Mouse (Mus musculus) hindbrain, embryonic 12.5 days (tissue): ENCODE measurements around the gene Ldb2. TPM values are rescaled to one million over a fixed set of nuclear protein-coding genes. Genes with fewer than 3 reads are reported as not detected.

Source experiments
- ATAC-seq: fragments of 200-750 bp; cut with Nextera tagmentation; 2 replicates; pipeline ENCODE4 v1.8.0; 2017; ENCODE audit warnings: moderate TSS enrichment; ENCODE audit not compliant: low FRiP score
- H3K27ac ChIP-seq: fragments of 300-500 bp; sonication (generic); 2 replicates; pipeline ENCODE4 v1.5.1; 2016; ENCODE audit warnings: mild to moderate bottlenecking
- H3K27me3 ChIP-seq: fragments of 300-500 bp; sonication (generic); 2 replicates; pipeline ENCODE4 v1.6.1; 2016; ENCODE audit warnings: mild to moderate bottlenecking
- H3K36me3 ChIP-seq: fragments of 300-500 bp; sonication (generic); 2 replicates; pipeline ENCODE4 v1.6.1; 2016; ENCODE audit warnings: mild to moderate bottlenecking
- H3K4me1 ChIP-seq: fragments of 300-500 bp; sonication (generic); 2 replicates; pipeline ENCODE4 v1.6.1; 2016
- H3K4me2 ChIP-seq: fragments of 300-500 bp; sonication (generic); replicated peaks from 2 replicates; pipeline ENCODE4 v1.6.1; 2016; ENCODE audit warnings: mild to moderate bottlenecking
- H3K4me3 ChIP-seq: fragments of 300-500 bp; sonication (generic); 2 replicates; pipeline ENCODE4 v1.5.1; 2016; ENCODE audit warnings: mild to moderate bottlenecking
- H3K9ac ChIP-seq: fragments of 300-500 bp; sonication (generic); 2 replicates; pipeline ENCODE4 v1.6.1; 2016; ENCODE audit warnings: mild to moderate bottlenecking, moderate library complexity
- H3K9me3 ChIP-seq: fragments of 300-500 bp; sonication (generic); replicated peaks from 2 replicates; pipeline ENCODE4 v1.6.1; 2016; ENCODE audit warnings: mild to moderate bottlenecking
- WGBS: fragments of 180-500 bp; shearing (Covaris S2); methylation state at CpG from one replicate; pipeline ENCODE4 v1.1.7; 2016; 5-methylcytosine and 5-hydroxymethylcytosine counted together
- polyA plus RNA-seq: library from polyadenylated mRNA; unstranded; fragments of >200 nt; fragmentation: Nextera tagmentation; extraction: Ambion mirVana; gene quantifications from 2 replicates; pipeline ENCODE4 v1.2.1, GENCODE M21; 2016

The Ldb2 gene
- 27.0 and 31.1 TPM in 2 replicates for polyA plus RNA-seq

DNA sequence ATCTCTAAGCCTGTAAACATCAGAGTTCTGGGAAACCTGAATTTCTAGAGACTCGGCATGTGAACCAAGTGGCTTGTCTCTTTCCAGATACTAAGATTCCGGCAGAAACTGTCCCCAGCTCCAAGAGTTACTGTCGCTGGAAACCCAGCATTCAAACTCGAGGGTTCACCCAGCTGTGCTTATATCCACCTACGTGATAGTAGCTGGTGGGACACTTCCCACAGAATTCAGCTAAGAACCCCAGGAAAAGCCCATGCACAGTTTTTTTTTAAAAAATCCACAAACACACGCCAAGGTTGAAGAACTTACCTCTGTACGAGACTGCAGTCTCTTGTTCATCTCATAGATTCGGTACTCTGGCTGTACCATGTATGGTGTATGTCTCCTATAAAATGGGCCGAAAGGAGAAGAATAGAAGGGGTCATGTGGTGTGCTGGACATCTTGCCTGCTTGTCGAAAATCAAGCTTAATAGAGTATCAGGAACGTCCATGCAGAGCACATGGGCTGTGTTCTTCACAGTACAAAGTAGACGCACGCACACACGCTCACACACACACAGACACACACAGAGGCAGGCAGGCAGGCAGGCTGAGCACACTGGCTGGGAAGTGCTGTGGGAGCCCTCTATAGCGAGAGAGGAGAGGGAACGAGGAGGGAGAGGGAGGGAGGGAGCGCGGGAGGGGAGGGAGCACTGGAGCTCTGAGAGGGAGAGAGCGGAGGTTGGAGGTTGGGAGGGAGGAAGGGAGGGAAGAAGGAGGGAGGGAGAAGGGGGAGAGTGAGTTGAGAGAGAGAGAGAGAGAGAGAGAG is at the start of gene Ldb2:
Gene Ldb2 (minus strand): TSS at position 628 of the 808 bp plus-strand sequence.
- Histone ChIP-seq H3K9ac (peak within 1 kb of the TSS; percentile 41), H3K9me3 (no peaks in the 10 kb centered on the region), H3K4me2 (peak within 1 kb of the TSS; percentile 51), H3K4me3 (peak within 1 kb of the TSS; percentile 33), H3K4me1 (peaks cover 3% of the 10 kb centered on the region; the same call in 1 of the 2 replicates), H3K27me3 (no peaks in the 10 kb centered on the region), H3K36me3 (no peaks in the 10 kb centered on the region), H3K27ac (no peak within 1 kb of the TSS)
- 1% methylated on average over 15 of the region's 19 CpGs for WGBS
- ATAC-seq = peak; percentile 95

- H3K36me3 ChIP-seq = no peaks in the 10 kb centered on the region
- 63% methylated on average over 5 of the region's 5 CpGs for WGBS
- H3K4me2 ChIP-seq = no peak overlapping the region
- H3K4me3 ChIP-seq = no peak overlapping the region
- H3K9ac ChIP-seq = no peak overlapping the region
- no peaks in the 10 kb centered on the region for H3K27me3 ChIP-seq
- ATAC-seq = no peak
- H3K9me3 ChIP-seq = no peaks in the 10 kb centered on the region
- H3K4me1 ChIP-seq = no peaks in the 10 kb centered on the region
- no peak overlapping the region for H3K27ac ChIP-seq
Measured at GRCm38 (mm10) chr5:44831287-44831686, 31.8 kb upstream of the Ldb2 start.

DNA sequence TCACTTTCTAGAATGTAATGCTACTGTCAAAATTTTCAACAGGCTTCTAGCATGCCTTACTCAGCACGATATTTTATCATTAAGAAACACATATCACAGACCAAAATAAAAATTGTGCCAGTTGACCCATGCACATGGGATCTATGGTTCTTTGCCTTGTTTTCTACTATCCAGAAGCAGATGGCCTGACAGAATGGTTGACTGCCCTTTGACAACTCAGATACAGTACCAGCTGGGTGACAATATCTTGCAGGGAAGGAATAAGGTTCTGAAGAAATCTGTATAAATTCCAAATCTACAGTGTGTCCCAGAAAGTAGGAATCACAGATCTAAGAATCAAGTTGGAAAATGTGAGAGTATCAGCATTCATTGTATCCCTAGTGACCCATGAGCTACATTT is 16.0 kb upstream of the Ldb2 start:
- ATAC-seq = no peak
- WGBS = 82% methylated on average over 1 of the region's 1 CpGs
- Histone ChIP-seq H3K9ac (no peak overlapping the region), H3K27ac (no peak overlapping the region), H3K4me3 (no peak overlapping the region), H3K4me1 (no peaks in the 10 kb centered on the region), H3K4me2 (no peak overlapping the region), H3K9me3 (no peaks in the 10 kb centered on the region), H3K36me3 (no peaks in the 10 kb centered on the region), H3K27me3 (no peaks in the 10 kb centered on the region)

- Histone ChIP-seq H3K4me2 (no peak overlapping the region), H3K9ac (no peak overlapping the region), H3K36me3 (no peaks in the 10 kb centered on the region), H3K27ac (no peak overlapping the region), H3K27me3 (no peaks in the 10 kb centered on the region), H3K4me1 (no peaks in the 10 kb centered on the region), H3K4me3 (no peak overlapping the region), H3K9me3 (no peaks in the 10 kb centered on the region)
- ATAC-seq = no peak
- WGBS = 83% methylated on average over 2 of the region's 2 CpGs
Measured at GRCm38 (mm10) chr5:44805960-44806359, 6.5 kb upstream of the Ldb2 start.

GRCm38 (mm10) chr5:44801100-44801499 is 1.6 kb upstream of the Ldb2 start:
- H3K27me3 ChIP-seq = no peaks in the 10 kb centered on the region
- no peak for ATAC-seq
- 38% methylated on average over 3 of the region's 3 CpGs for WGBS

GRCm38 (mm10) chr5:44799861-44800260 is 381 bp upstream of the Ldb2 start:
- no peak overlapping the region for H3K27ac ChIP-seq
- peak overlapping the region; percentile 33 for H3K4me3 ChIP-seq
- H3K9me3 ChIP-seq = no peaks in the 10 kb centered on the region
- peak overlapping the region; percentile 41 for H3K9ac ChIP-seq
- ATAC-seq = peak; percentile 67
- no peaks in the 10 kb centered on the region for H3K27me3 ChIP-seq
- peak overlapping the region; percentile 51 for H3K4me2 ChIP-seq
- 24% methylated on average over 2 of the region's 2 CpGs for WGBS
- H3K36me3 ChIP-seq = no peaks in the 10 kb centered on the region
- H3K4me1 ChIP-seq = peaks cover 3% of the 10 kb centered on the region; the same call in 1 of the 2 replicates

More at GRCm38 (mm10) chr5:44801100-44801499, 1.6 kb upstream of the Ldb2 start:
- Histone ChIP-seq H3K4me2 (no peak overlapping the region), H3K4me3 (no peak overlapping the region), H3K4me1 (peaks cover 3% of the 10 kb centered on the region; the same call in 1 of the 2 replicates), H3K36me3 (no peaks in the 10 kb centered on the region), H3K27ac (no peak overlapping the region), H3K9me3 (no peaks in the 10 kb centered on the region), H3K9ac (no peak overlapping the region)

DNA sequence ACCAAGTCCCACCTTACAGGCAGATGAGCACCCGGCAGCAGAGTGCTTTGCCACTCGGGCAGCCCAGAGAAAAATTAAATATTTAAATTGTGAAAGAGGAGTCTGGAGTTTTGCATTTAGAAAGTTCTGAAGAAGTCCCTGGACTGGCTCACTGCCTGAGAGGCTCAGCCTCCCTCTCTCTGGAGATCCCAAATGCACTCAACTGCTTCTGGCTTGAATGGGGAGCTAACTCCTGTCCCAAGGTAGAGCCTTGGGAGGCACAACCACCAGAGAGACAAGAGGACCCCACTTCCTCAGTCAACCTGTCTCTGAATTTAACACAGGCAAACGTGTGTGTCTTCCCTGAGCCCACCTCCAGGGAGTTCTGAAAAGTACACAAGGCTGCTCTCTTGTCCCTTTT is 987 bp downstream of the Ldb2 start:
- Histone ChIP-seq H3K4me3 (peak overlapping the region; percentile 33), H3K9me3 (no peaks in the 10 kb centered on the region), H3K27me3 (no peaks in the 10 kb centered on the region), H3K36me3 (no peaks in the 10 kb centered on the region), H3K9ac (peak overlapping the region; percentile 41), H3K4me1 (peaks cover 3% of the 10 kb centered on the region; the same call in 1 of the 2 replicates), H3K27ac (no peak overlapping the region), H3K4me2 (peak overlapping the region; percentile 51)
- 6% methylated on average over 3 of the region's 3 CpGs for WGBS
- no peak for ATAC-seq

DNA sequence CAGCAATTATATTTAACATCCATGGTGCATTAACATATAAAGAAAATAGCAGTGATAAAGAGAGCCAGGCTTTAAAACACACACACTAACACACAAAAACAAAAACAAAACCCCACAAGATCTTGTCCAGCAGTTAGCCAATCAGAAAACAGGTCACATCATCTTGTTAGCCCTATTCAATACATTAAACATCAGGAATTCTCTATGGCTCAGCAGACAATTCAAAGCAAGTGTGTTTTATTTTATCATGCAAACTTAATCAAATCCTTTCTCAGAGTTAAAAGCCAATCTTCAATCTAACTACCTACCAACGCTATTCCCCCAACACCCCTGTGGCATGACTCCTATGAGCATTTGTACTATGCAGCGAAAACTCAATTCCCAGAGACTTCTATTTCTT is 1.4 kb downstream of the Ldb2 start:
- no peak for ATAC-seq
- no peak overlapping the region for H3K27ac ChIP-seq

DNA sequence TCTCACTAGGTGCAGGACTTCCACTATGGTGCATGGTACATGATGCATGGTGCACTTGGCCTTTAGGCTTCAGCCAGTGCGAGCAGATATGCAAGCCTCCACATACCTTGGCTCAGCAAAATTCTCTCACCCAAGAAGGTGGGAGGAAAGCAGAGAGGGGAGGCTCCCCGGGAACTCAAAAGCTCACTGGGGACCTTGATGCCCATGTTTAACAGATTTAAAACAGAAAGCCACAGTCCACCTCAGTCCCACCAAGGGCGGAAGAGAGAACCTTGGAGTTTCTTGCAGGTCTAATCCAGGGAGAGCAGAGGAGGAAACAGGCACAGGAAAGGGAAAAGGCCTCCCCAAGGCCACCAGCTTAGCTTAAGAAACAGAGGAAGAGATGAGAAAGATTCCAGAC is 14.9 kb downstream of the Ldb2 start:
- ATAC-seq = no peak
- H3K9ac ChIP-seq = no peak overlapping the region
- 77% methylated on average over 3 of the region's 3 CpGs for WGBS
- no peaks in the 10 kb centered on the region for H3K27me3 ChIP-seq
- H3K9me3 ChIP-seq = no peaks in the 10 kb centered on the region
- no peak overlapping the region for H3K27ac ChIP-seq
- H3K36me3 ChIP-seq = no peaks in the 10 kb centered on the region
- no peaks in the 10 kb centered on the region for H3K4me1 ChIP-seq
- no peak overlapping the region for H3K4me3 ChIP-seq
- H3K4me2 ChIP-seq = no peak overlapping the region

More for the DNA sequence above, 1.4 kb downstream of the Ldb2 start:
- H3K27me3 ChIP-seq = no peaks in the 10 kb centered on the region
- H3K4me1 ChIP-seq = peaks cover 3% of the 10 kb centered on the region; the same call in 1 of the 2 replicates
- peak overlapping the region; percentile 33 for H3K4me3 ChIP-seq
- H3K9me3 ChIP-seq = no peaks in the 10 kb centered on the region
- H3K4me2 ChIP-seq = peak overlapping the region; percentile 51
- 17% methylated on average over 2 of the region's 2 CpGs for WGBS
- no peak overlapping the region; the same call in 1 of the 2 replicates for H3K9ac ChIP-seq
- H3K36me3 ChIP-seq = no peaks in the 10 kb centered on the region

GRCm38 (mm10) chr5:44779340-44779739 is 20.1 kb downstream of the Ldb2 start:
- ATAC-seq = no peak
- H3K9ac ChIP-seq = no peak overlapping the region
- H3K36me3 ChIP-seq = no peaks in the 10 kb centered on the region
- 91% methylated on average over 4 of the region's 4 CpGs for WGBS
- no peaks in the 10 kb centered on the region for H3K4me1 ChIP-seq
- H3K9me3 ChIP-seq = no peaks in the 10 kb centered on the region
- H3K27me3 ChIP-seq = no peaks in the 10 kb centered on the region
- no peak overlapping the region for H3K4me3 ChIP-seq
- H3K27ac ChIP-seq = no peak overlapping the region
- H3K4me2 ChIP-seq = no peak overlapping the region

- H3K4me3 ChIP-seq = no peak overlapping the region
- ATAC-seq = no peak
- no peak overlapping the region for H3K4me2 ChIP-seq
- no peaks in the 10 kb centered on the region for H3K36me3 ChIP-seq
- 89% methylated on average over 8 of the region's 8 CpGs for WGBS
- H3K9ac ChIP-seq = no peak overlapping the region
- no peaks in the 10 kb centered on the region for H3K9me3 ChIP-seq
- no peaks in the 10 kb centered on the region for H3K27me3 ChIP-seq
- H3K4me1 ChIP-seq = no peaks in the 10 kb centered on the region
- H3K27ac ChIP-seq = no peak overlapping the region
Measured at GRCm38 (mm10) chr5:44768472-44768871, 31.0 kb downstream of the Ldb2 start.

DNA sequence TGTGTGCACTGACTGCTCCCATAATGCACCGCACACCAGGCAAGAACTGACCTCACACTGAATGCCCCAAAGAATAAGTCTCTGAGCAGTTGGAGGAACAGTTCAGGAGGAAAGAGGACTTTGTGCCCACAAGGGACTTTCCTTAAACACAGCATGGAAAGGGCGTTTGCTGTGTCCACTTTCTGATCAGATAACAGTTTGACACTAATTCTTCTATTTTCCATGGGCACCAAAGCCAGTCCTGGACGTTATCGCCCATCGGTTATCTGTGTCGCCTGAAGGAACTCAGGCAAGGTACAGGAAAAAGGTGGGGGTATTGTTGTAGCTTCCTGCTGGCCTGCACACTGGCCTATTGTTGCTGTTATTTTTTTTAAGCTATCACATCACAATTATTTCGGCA is 34.6 kb downstream of the Ldb2 start:
- WGBS = 89% methylated on average over 7 of the region's 7 CpGs
- Histone ChIP-seq H3K27me3 (no peaks in the 10 kb centered on the region), H3K36me3 (no peaks in the 10 kb centered on the region), H3K9me3 (no peaks in the 10 kb centered on the region), H3K4me2 (no peak overlapping the region), H3K4me3 (no peak overlapping the region), H3K27ac (no peak overlapping the region), H3K4me1 (no peaks in the 10 kb centered on the region), H3K9ac (no peak overlapping the region)
- no peak for ATAC-seq

- 90% methylated on average over 4 of the region's 4 CpGs for WGBS
- Histone ChIP-seq H3K9ac (no peak overlapping the region), H3K4me1 (no peaks in the 10 kb centered on the region), H3K4me3 (no peak overlapping the region), H3K4me2 (no peak overlapping the region), H3K36me3 (no peaks in the 10 kb centered on the region), H3K9me3 (no peaks in the 10 kb centered on the region), H3K27ac (no peak overlapping the region), H3K27me3 (no peaks in the 10 kb centered on the region)
- no peak for ATAC-seq
Measured at GRCm38 (mm10) chr5:44759178-44759577, 40.3 kb downstream of the Ldb2 start.
